Mouse (Mus musculus) heart, embryonic 12.5 days (tissue): ENCODE measurements around the gene Fgfr1op. TPM values are rescaled to one million over a fixed set of nuclear protein-coding genes. Genes with fewer than 3 reads are reported as not detected.

Source experiments
- ATAC-seq: fragments of 200-750 bp; cut with Nextera tagmentation; 2 replicates; pipeline ENCODE4 v1.8.0; 2017; ENCODE audit warnings: moderate TSS enrichment, moderate library complexity; ENCODE audit not compliant: insufficient number of reproducible peaks, low FRiP score
- H3K27ac ChIP-seq: fragments of 300-500 bp; sonication (generic); 2 replicates; pipeline ENCODE4 v1.5.1; 2016; ENCODE audit warnings: mild to moderate bottlenecking, moderate library complexity; ENCODE audit not compliant: poor library complexity, severe bottlenecking
- H3K27me3 ChIP-seq: fragments of 300-500 bp; sonication (generic); replicated peaks from 2 replicates; pipeline ENCODE4 v1.6.1; 2016; ENCODE audit warnings: mild to moderate bottlenecking, moderate library complexity
- H3K36me3 ChIP-seq: fragments of 300-500 bp; sonication (generic); 2 replicates; pipeline ENCODE4 v1.6.1; 2016; ENCODE audit warnings: mild to moderate bottlenecking, moderate library complexity
- H3K4me1 ChIP-seq: fragments of 300-500 bp; sonication (generic); replicated peaks from 2 replicates; pipeline ENCODE4 v1.6.1; 2016; ENCODE audit warnings: mild to moderate bottlenecking
- H3K4me2 ChIP-seq: fragments of 300-500 bp; sonication (generic); 2 replicates; pipeline ENCODE4 v1.6.1; 2016; ENCODE audit warnings: mild to moderate bottlenecking, moderate library complexity
- H3K4me3 ChIP-seq: fragments of 300-500 bp; sonication (generic); 2 replicates; pipeline ENCODE4 v1.5.1; 2016; ENCODE audit warnings: mild to moderate bottlenecking
- H3K9ac ChIP-seq: fragments of 300-500 bp; sonication (generic); 2 replicates; pipeline ENCODE4 v1.6.1; 2016; ENCODE audit warnings: mild to moderate bottlenecking, moderate library complexity
- H3K9me3 ChIP-seq: fragments of 300-500 bp; sonication (generic); replicated peaks from 2 replicates; pipeline ENCODE4 v1.6.1; 2016; ENCODE audit warnings: mild to moderate bottlenecking, moderate library complexity
- WGBS: fragments of 180-500 bp; shearing (Covaris S2); methylation state at CpG from one replicate; pipeline ENCODE4 v1.1.7; 2016; 5-methylcytosine and 5-hydroxymethylcytosine counted together
- polyA plus RNA-seq: library from polyadenylated mRNA; unstranded; fragments of >200 nt; fragmentation: Nextera tagmentation; extraction: Ambion mirVana; gene quantifications from 2 replicates; pipeline ENCODE4 v1.2.1, GENCODE M21; 2016

Gene Fgfr1op
- polyA plus RNA-seq, 1 experiment from 2014 or later: 23.1 TPM

DNA sequence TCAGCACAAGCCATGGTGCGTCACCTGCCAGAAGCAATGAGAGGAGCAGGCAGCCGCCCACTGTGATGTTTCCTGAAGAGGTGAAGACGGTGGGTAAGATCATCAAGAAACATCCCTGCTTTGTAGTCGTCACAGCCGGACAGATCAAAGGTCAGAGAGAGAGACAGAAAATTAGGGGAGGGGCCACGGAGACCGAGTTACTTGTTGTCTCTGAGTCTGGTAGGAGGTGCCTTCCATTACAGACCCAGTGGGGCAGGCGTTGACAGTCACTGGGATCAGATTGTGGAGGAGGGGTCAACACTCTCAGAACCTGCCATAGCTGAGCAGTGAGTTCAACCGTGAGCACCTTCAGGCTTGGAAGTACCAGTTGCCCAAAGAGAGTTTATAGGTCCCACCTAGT lies 63.3 kb downstream of the Fgfr1op start:
- no peak overlapping the region for H3K9ac ChIP-seq
- H3K4me2 ChIP-seq: no peak overlapping the region
- 33% methylated on average over 9 of the region's 9 CpGs for WGBS
- H3K27ac ChIP-seq: no peak overlapping the region
- no peak for ATAC-seq
- H3K27me3 ChIP-seq: no peaks in the 10 kb centered on the region
- H3K9me3 ChIP-seq: no peaks in the 10 kb centered on the region
- H3K4me1 ChIP-seq: peaks cover 5% of the 10 kb centered on the region; the same call in 1 of the 2 replicates
- no peak overlapping the region for H3K4me3 ChIP-seq
- H3K36me3 ChIP-seq: no peaks in the 10 kb centered on the region

DNA sequence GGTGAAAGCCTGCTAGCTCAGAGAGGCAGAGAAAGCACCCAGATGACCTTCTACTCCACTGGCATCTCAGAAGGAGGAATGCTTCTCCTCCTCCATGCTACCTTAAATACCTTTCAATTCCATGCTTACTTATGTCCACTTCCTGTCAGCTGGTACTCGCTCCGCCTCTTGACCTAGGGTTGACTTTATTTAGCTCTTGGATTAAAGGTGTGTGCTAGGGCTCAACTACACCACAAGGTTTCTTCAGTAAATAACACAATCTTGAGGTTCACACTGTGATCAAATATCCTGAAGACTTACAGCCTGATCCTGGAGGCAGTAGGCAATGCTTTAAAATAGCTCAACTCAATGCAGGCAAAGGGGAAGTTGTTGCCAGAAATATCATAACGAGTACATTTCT lies 64.3 kb downstream of the Fgfr1op start:
- Histone ChIP-seq H3K4me1 (peaks cover 5% of the 10 kb centered on the region; the same call in 1 of the 2 replicates), H3K27me3 (peaks cover 2% of the 10 kb centered on the region; the same call in 1 of the 2 replicates), H3K27ac (no peak overlapping the region), H3K9me3 (no peaks in the 10 kb centered on the region), H3K4me2 (no peak overlapping the region), H3K36me3 (no peaks in the 10 kb centered on the region), H3K9ac (no peak overlapping the region), H3K4me3 (no peak overlapping the region)
- no peak for ATAC-seq
- 84% methylated on average over 3 of the region's 3 CpGs for WGBS

DNA sequence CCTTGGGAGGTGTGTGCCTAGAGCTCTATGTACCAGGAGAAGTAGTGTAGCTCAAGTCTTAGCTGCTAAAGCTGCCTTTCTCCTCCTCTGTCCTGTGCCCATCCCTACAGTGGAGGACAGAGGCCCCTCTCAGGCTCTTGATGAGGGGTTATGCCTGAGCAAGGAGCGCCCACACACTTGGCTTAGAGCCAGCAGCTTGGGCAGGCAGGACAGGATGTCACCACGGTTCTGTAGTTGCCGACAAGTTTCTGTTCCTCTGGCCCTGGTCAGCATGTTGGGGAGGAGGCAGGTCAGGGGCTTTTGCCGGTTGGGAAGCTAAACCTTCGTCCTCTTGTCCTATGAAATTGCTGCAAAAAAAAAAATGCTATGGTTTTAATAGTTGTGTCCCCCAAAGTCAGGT lies 66.8 kb downstream of the Fgfr1op start:
- H3K4me2 ChIP-seq: no peak overlapping the region
- H3K27ac ChIP-seq: no peak overlapping the region
- peaks cover 11% of the 10 kb centered on the region; the same call in 1 of the 2 replicates for H3K27me3 ChIP-seq
- H3K9me3 ChIP-seq: no peaks in the 10 kb centered on the region
- H3K9ac ChIP-seq: no peak overlapping the region
- H3K4me3 ChIP-seq: no peak overlapping the region
- 0 out of 2 replicates have a peak, but pooled peaks have one; percentile 53 for ATAC-seq
- peaks cover 5% of the 10 kb centered on the region; the same call in 1 of the 2 replicates for H3K4me1 ChIP-seq
- no peaks in the 10 kb centered on the region for H3K36me3 ChIP-seq
- 31% methylated on average over 5 of the region's 5 CpGs for WGBS

DNA sequence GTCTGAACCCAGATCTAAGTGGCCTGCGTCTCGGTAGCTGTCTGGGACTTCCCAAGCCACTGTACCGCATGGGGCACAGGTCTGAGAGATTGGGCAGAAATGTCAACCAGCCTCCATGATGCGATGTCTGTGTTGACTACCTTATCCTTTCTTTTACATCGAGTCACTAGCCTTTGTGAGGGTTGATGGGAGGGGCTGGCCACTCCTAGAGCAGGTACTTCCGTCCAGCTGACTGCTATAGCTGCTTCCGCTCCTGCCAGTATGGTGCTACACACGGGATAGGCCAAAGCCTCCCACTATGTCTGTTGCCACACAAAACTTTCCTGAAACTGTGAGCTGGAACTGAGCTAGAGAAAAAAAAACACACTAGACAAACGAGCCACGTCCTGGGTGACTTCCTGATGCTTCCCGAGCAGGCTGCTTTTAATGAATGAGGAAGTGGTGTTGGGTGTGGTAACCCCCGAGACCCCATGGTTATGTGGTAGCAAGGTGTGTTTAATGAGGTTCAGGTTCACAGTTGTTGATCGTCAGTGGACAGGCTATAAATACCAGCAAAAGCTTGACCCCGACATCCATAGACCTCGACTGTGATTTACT lies 68.4 kb downstream of the Fgfr1op start:
- H3K9ac ChIP-seq: no peak overlapping the region
- no peak overlapping the region for H3K4me2 ChIP-seq
- H3K4me3 ChIP-seq: no peak overlapping the region
- H3K36me3 ChIP-seq: no peaks in the 10 kb centered on the region
- H3K27me3 ChIP-seq: peaks cover 11% of the 10 kb centered on the region; the same call in 1 of the 2 replicates
- H3K27ac ChIP-seq: no peak overlapping the region
- 68% methylated on average over 15 of the region's 15 CpGs for WGBS
- peaks cover 5% of the 10 kb centered on the region; the same call in 1 of the 2 replicates for H3K4me1 ChIP-seq
- no peak for ATAC-seq
- no peaks in the 10 kb centered on the region for H3K9me3 ChIP-seq

DNA sequence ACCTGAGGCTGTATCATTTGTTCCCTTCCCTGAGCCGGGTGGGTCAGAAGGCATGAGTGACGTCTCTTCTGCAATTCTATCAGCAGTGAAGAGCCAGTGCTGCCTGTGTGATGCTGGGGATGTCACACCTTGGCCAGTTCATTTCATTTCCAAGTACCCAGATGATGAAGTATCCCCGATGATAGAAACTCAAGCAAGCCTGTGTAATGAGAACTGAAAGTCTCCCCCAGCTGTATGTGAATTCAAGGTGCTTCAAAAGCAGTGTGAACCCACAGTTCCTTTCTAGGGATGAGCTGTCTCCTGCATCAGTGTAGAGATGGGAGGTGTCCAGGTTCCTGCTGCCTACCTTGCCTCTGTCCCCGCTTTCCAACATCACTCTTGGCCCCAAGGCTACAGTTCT lies 69.2 kb downstream of the Fgfr1op start:
- 74% methylated on average over 4 of the region's 4 CpGs for WGBS

DNA sequence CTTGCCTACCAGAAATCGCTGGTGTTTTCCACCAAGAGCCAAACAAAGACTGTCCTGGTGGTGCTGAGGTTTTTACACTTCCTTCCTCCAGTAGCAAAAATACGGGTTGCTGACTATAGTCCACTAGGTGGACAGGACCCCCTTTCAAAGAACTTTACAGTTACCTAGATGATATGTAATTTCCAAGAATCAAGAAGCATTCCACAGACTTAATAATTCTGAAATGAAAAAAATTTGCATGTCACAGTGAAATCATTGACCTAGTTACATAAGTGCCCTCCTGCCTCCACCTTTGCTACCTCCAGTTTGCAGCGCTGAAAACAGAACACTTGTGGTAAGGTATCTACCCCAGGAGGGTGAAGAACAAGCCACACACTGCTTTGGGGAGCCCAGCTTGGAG lies 70.4 kb downstream of the Fgfr1op start, which contains the start of gene Ccr6:
TSS of gene Ccr6 (plus strand) at position 301 of the 400 bp plus-strand sequence.
- H3K9me3 ChIP-seq: no peaks in the 10 kb centered on the region
- H3K4me1 ChIP-seq: peaks cover 5% of the 10 kb centered on the region; the same call in 1 of the 2 replicates
- H3K36me3 ChIP-seq: no peaks in the 10 kb centered on the region
- H3K27me3 ChIP-seq: peaks cover 11% of the 10 kb centered on the region
- WGBS: 67% methylated on average over 3 of the region's 3 CpGs
- H3K4me3 ChIP-seq: no peak within 1 kb of the TSS
- no peak within 1 kb of the TSS for H3K4me2 ChIP-seq
- H3K27ac ChIP-seq: no peak within 1 kb of the TSS
- H3K9ac ChIP-seq: no peak within 1 kb of the TSS
- ATAC-seq: no peak

More for the DNA sequence above, 69.2 kb downstream of the Fgfr1op start:
- H3K9me3 ChIP-seq: no peaks in the 10 kb centered on the region
- H3K27ac ChIP-seq: no peak overlapping the region
- H3K27me3 ChIP-seq: peaks cover 11% of the 10 kb centered on the region; the same call in 1 of the 2 replicates
- ATAC-seq: no peak
- H3K4me2 ChIP-seq: no peak overlapping the region
- no peaks in the 10 kb centered on the region for H3K36me3 ChIP-seq
- peaks cover 5% of the 10 kb centered on the region; the same call in 1 of the 2 replicates for H3K4me1 ChIP-seq
- no peak overlapping the region for H3K4me3 ChIP-seq
- H3K9ac ChIP-seq: no peak overlapping the region

DNA sequence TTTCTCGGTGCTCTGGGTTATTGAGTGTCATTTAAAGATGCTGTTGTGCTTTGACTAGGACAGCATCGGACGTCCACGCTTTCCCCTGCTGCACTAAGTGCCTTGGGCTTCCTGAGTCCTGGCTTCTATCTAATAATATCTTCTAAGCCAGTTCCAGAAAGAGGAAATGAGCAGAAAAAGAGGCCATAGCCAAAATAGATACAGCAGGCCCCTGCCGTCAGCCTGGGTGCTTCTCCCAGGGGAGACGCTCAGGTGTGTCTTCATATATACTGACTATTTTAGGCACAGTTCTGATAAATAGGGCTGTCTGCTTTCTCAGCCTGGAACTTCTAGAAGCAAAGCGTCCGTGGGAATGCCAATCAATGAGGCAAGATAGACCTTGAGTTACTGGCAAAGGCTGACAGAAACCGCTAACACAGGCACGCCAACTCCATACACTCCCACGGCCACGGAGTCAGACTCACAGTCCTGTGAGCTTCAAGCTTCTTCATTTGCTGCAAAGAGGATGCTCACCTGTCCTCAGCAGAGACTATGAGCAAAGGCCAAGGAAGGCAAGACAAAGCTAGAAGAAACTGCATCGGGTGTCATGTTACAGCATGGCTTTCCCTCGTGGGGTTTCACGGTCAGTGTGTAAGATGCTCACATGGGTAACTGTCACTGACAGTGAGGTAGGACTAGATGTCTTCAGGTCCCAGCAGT lies 72.9 kb downstream of the Fgfr1op start:
- H3K27ac ChIP-seq: no peak overlapping the region
- no peak overlapping the region for H3K9ac ChIP-seq
- H3K27me3 ChIP-seq: peaks cover 15% of the 10 kb centered on the region
- ATAC-seq: no peak
- no peaks in the 10 kb centered on the region for H3K9me3 ChIP-seq
- no peaks in the 10 kb centered on the region for H3K36me3 ChIP-seq
- no peak overlapping the region for H3K4me2 ChIP-seq
- no peak overlapping the region for H3K4me3 ChIP-seq
- H3K4me1 ChIP-seq: no peaks in the 10 kb centered on the region
- WGBS: 69% methylated on average over 15 of the region's 15 CpGs

DNA sequence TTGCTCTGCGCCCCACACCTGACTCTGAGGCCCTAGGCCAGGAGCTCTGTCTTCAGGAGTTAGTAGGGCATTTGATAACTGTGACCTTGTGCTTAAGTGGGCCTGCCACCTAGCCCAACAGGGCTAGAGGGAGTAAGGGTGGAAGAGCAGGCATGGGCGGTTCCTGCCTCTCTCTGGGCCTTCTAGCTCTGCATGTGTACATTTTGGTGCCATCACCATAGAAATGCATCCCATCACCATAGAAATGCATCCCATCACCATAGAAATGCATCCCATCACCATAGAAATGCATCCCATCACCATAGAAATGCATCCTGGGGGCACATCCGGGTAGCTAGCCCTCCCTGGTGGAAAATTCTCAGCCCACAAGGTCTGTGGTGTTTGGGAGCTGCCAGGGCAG lies 74.3 kb downstream of the Fgfr1op start:
- WGBS: 64% methylated on average over 3 of the region's 3 CpGs
- Histone ChIP-seq H3K27me3 (peaks cover 18% of the 10 kb centered on the region), H3K4me3 (no peak overlapping the region), H3K4me1 (no peaks in the 10 kb centered on the region), H3K9ac (no peak overlapping the region), H3K9me3 (no peaks in the 10 kb centered on the region), H3K4me2 (no peak overlapping the region), H3K36me3 (no peaks in the 10 kb centered on the region), H3K27ac (no peak overlapping the region)
- no peak for ATAC-seq

DNA sequence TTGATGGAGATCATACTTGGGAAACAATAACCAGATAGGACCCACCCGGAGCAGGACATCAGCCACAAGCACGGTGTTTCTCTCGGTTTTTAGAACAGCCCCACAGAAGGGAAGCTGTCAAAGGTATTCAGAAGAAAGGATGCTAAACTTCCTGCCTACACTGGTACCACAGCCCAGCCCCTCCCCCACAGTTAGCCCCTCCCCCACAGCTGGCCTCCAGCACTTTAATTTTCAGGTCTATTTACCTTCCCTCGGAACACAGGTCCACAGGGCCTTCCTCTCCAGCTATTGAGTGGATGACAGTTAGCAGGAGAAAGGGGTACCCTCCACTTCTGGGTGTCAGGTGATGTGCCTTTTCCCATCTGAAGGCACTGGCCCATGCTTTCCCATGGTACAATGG lies 75.2 kb downstream of the Fgfr1op start:
- no peak for ATAC-seq
- Histone ChIP-seq H3K27me3 (peaks cover 18% of the 10 kb centered on the region), H3K9me3 (no peaks in the 10 kb centered on the region), H3K4me3 (no peak overlapping the region), H3K4me2 (no peak overlapping the region), H3K27ac (no peak overlapping the region), H3K4me1 (no peaks in the 10 kb centered on the region), H3K36me3 (no peaks in the 10 kb centered on the region), H3K9ac (no peak overlapping the region)
- WGBS: 72% methylated on average over 4 of the region's 4 CpGs

DNA sequence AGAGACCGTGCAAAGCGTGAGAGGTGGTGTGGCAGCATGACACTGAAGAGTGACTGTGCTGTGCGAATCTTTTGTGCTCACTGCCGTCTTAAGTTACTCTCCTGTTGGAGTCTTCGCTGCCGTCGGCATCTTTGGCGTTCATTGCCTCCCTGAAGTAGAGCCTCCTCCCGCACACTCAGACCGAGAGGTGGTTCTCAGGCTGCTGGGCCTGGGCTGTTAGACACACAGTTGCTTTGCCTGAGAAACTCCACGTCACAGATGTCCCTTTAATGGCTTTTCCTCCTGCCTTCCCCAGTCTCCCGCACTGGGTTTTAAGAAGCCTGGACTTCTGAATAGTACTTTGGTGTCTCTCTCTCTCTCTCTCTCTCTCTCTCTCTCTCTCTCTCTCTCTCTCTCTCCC lies 76.3 kb downstream of the Fgfr1op start:
- no peak overlapping the region for H3K4me2 ChIP-seq
- H3K36me3 ChIP-seq: no peaks in the 10 kb centered on the region
- no peaks in the 10 kb centered on the region for H3K9me3 ChIP-seq
- WGBS: 73% methylated on average over 12 of the region's 12 CpGs
- H3K4me1 ChIP-seq: no peaks in the 10 kb centered on the region
- H3K4me3 ChIP-seq: no peak overlapping the region
- no peak overlapping the region for H3K9ac ChIP-seq
- no peak for ATAC-seq
- H3K27me3 ChIP-seq: peaks cover 15% of the 10 kb centered on the region; the same call in 1 of the 2 replicates
- no peak overlapping the region for H3K27ac ChIP-seq

DNA sequence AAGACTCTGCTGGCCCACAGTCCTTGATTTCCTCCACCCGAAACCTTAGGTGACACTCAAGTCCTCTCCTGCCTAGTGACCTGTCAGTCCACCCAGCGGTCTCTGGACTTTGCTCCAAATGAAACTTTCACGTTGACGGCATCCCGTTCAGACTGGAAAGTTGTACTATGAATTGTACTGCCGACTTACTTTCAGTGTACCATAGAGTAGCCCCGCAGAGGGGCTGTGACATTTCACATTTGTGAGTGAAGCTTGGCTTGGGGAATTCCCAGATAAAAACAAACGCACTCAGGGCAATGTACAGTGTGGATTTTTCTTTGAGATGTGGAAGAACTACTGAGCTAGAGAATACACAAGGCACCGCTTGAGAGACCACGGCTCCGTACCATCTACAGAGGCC lies 76.9 kb downstream of the Fgfr1op start:
- ATAC-seq: no peak
- Histone ChIP-seq H3K9ac (no peak overlapping the region), H3K36me3 (no peaks in the 10 kb centered on the region), H3K4me2 (no peak overlapping the region), H3K9me3 (no peaks in the 10 kb centered on the region), H3K27me3 (peaks cover 20% of the 10 kb centered on the region), H3K4me1 (no peaks in the 10 kb centered on the region), H3K4me3 (no peak overlapping the region), H3K27ac (no peak overlapping the region)
- WGBS: 85% methylated on average over 11 of the region's 11 CpGs
